Mouse (Mus musculus): Measurements from ENCODE around the gene Runx1. TPM values are rescaled to one million over a fixed set of nuclear protein-coding genes. Genes with fewer than 3 reads are reported as not detected.

Gene Runx1
- polyA plus RNA-seq, 1 experiment, result 4.3 TPM

- H3K4me1 ChIP-seq (ENCODE audit: control insufficient read depth), result peaks cover 93% of the 10 kb centered on the region
- H3K9me3 ChIP-seq (ENCODE audit: control insufficient read depth, low read length), result no peaks in the 10 kb centered on the region
Observed at GRCm38 (mm10) chr16:92821938-92822629, 3.9 kb downstream of the Runx1 start.

GRCm38 (mm10) chr16:92821596-92821937 lies 4.4 kb downstream of the Runx1 start:
- peaks cover 91% of the 10 kb centered on the region for H3K4me1 ChIP-seq (ENCODE audit: control insufficient read depth)
- peaks cover 57% of the 10 kb centered on the region for H3K36me3 ChIP-seq (ENCODE audit: control insufficient read depth)

More at GRCm38 (mm10) chr16:92821938-92822629, 3.9 kb downstream of the Runx1 start:
- Histone ChIP-seq H3K27me3 (ENCODE audit: control insufficient read depth) (no peaks in the 10 kb centered on the region), H3K36me3 (ENCODE audit: control insufficient read depth) (peaks cover 51% of the 10 kb centered on the region), H3K4me3 (replicated peaks) (peak overlapping the region; percentile 82)
- peak; percentile 67 for TF ChIP-seq TAL1 (IDR thresholded peaks at IDR 0.05; ENCODE audit: low read length)
- peak; percentile 58; the same call in 1 of the 2 replicates for TF ChIP-seq GATA1 (IDR thresholded peaks at IDR 0.05; ENCODE audit: low read length)

GRCm38 (mm10) chr16:92820451-92820850 lies 5.5 kb downstream of the Runx1 start:
- peaks cover 63% of the 10 kb centered on the region for H3K36me3 ChIP-seq (ENCODE audit: control insufficient read depth)
- no peaks in the 10 kb centered on the region for H3K9me3 ChIP-seq (ENCODE audit: control insufficient read depth, low read length)
- H3K4me1 ChIP-seq (ENCODE audit: control insufficient read depth), result peaks cover 91% of the 10 kb centered on the region
- H3K27me3 ChIP-seq (ENCODE audit: control insufficient read depth), result no peaks in the 10 kb centered on the region
- H3K4me3 ChIP-seq (replicated peaks), result no peak overlapping the region
- no peak for TF ChIP-seq TAL1 (IDR thresholded peaks at IDR 0.05; ENCODE audit: low read length)
- TF ChIP-seq GATA1 (IDR thresholded peaks at IDR 0.05; ENCODE audit: low read length), result no peak

More at GRCm38 (mm10) chr16:92821596-92821937, 4.4 kb downstream of the Runx1 start:
- H3K9me3 ChIP-seq (ENCODE audit: control insufficient read depth, low read length), result no peaks in the 10 kb centered on the region
- no peaks in the 10 kb centered on the region for H3K27me3 ChIP-seq (ENCODE audit: control insufficient read depth)
- peak overlapping the region; percentile 82 for H3K4me3 ChIP-seq (replicated peaks)
- TF ChIP-seq GATA1 (IDR thresholded peaks at IDR 0.05; ENCODE audit: low read length) (no peak), TAL1 (IDR thresholded peaks at IDR 0.05; ENCODE audit: low read length) (no peak)

GRCm38 (mm10) chr16:92818480-92819269 lies 7.3 kb downstream of the Runx1 start:
- Histone ChIP-seq H3K27me3 (ENCODE audit: control insufficient read depth) (no peaks in the 10 kb centered on the region), H3K9me3 (ENCODE audit: control insufficient read depth, low read length) (no peaks in the 10 kb centered on the region), H3K4me3 (replicated peaks) (no peak overlapping the region), H3K4me1 (ENCODE audit: control insufficient read depth) (peaks cover 85% of the 10 kb centered on the region), H3K36me3 (ENCODE audit: control insufficient read depth) (peaks cover 63% of the 10 kb centered on the region)
- TF ChIP-seq TAL1 (IDR thresholded peaks at IDR 0.05; ENCODE audit: low read length) (no peak), GATA1 (IDR thresholded peaks at IDR 0.05; ENCODE audit: low read length) (no peak)

- Histone ChIP-seq H3K4me1 (ENCODE audit: control insufficient read depth) (peaks cover 81% of the 10 kb centered on the region), H3K4me3 (replicated peaks) (no peak overlapping the region), H3K27me3 (ENCODE audit: control insufficient read depth) (no peaks in the 10 kb centered on the region), H3K36me3 (ENCODE audit: control insufficient read depth) (peaks cover 57% of the 10 kb centered on the region), H3K9me3 (ENCODE audit: control insufficient read depth, low read length) (no peaks in the 10 kb centered on the region)
- TF ChIP-seq GATA1 (IDR thresholded peaks at IDR 0.05; ENCODE audit: low read length) (no peak), TAL1 (IDR thresholded peaks at IDR 0.05; ENCODE audit: low read length) (no peak)
Observed at GRCm38 (mm10) chr16:92816092-92816491, 9.9 kb downstream of the Runx1 start.

GRCm38 (mm10) chr16:92815195-92815527 lies 10.8 kb downstream of the Runx1 start:
- Histone ChIP-seq H3K9me3 (ENCODE audit: control insufficient read depth, low read length) (no peaks in the 10 kb centered on the region), H3K36me3 (ENCODE audit: control insufficient read depth) (peaks cover 58% of the 10 kb centered on the region), H3K27me3 (ENCODE audit: control insufficient read depth) (no peaks in the 10 kb centered on the region), H3K4me1 (ENCODE audit: control insufficient read depth) (peaks cover 81% of the 10 kb centered on the region), H3K4me3 (replicated peaks) (no peak overlapping the region)
- no peak for TF ChIP-seq GATA1 (IDR thresholded peaks at IDR 0.05; ENCODE audit: low read length)
- no peak for TF ChIP-seq TAL1 (IDR thresholded peaks at IDR 0.05; ENCODE audit: low read length)

GRCm38 (mm10) chr16:92814366-92815194 lies 11.4 kb downstream of the Runx1 start:
- peaks cover 53% of the 10 kb centered on the region for H3K36me3 ChIP-seq (ENCODE audit: control insufficient read depth)
- H3K27me3 ChIP-seq (ENCODE audit: control insufficient read depth), result no peaks in the 10 kb centered on the region
- TF ChIP-seq TAL1 (IDR thresholded peaks at IDR 0.05; ENCODE audit: low read length) (no peak), GATA1 (IDR thresholded peaks at IDR 0.05; ENCODE audit: low read length) (no peak)
- peaks cover 80% of the 10 kb centered on the region for H3K4me1 ChIP-seq (ENCODE audit: control insufficient read depth)
- no peak overlapping the region for H3K4me3 ChIP-seq (replicated peaks)
- no peaks in the 10 kb centered on the region for H3K9me3 ChIP-seq (ENCODE audit: control insufficient read depth, low read length)

GRCm38 (mm10) chr16:92812405-92812804 lies 13.5 kb downstream of the Runx1 start:
- H3K4me1 ChIP-seq (ENCODE audit: control insufficient read depth), result peaks cover 71% of the 10 kb centered on the region

More at GRCm38 (mm10) chr16:92812405-92812804, 13.5 kb downstream of the Runx1 start:
- TF ChIP-seq GATA1 (IDR thresholded peaks at IDR 0.05; ENCODE audit: low read length) (no peak), TAL1 (IDR thresholded peaks at IDR 0.05; ENCODE audit: low read length) (no peak)
- H3K9me3 ChIP-seq (ENCODE audit: control insufficient read depth, low read length), result no peaks in the 10 kb centered on the region
- H3K4me3 ChIP-seq (replicated peaks), result no peak overlapping the region
- no peaks in the 10 kb centered on the region for H3K27me3 ChIP-seq (ENCODE audit: control insufficient read depth)
- peaks cover 50% of the 10 kb centered on the region for H3K36me3 ChIP-seq (ENCODE audit: control insufficient read depth)

All from erythroblast, embryonic 14.5 days (primary cell).